Mouse (Mus musculus) small intestine, adult 2 months (tissue): ENCODE measurements around the gene Oat. TPM values are rescaled to one million over a fixed set of nuclear protein-coding genes. Genes with fewer than 3 reads are reported as not detected.

Source experiments
- H3K27ac ChIP-seq: fragments of 200-500 bp; 2 replicates; pipeline ENCODE4 v1.5.1; 2012; ENCODE audit warnings: low read depth, low read length, control low read depth, inconsistent platforms; ENCODE audit not compliant: insufficient read depth
- H3K27me3 ChIP-seq: fragments of 200-500 bp; 2 replicates; pipeline ENCODE4 v1.6.1; 2012; ENCODE audit warnings: mild to moderate bottlenecking, moderate library complexity, low read length, inconsistent platforms; ENCODE audit not compliant: control insufficient read depth, insufficient read depth
- H3K36me3 ChIP-seq: fragments of 200-500 bp; 2 replicates; pipeline ENCODE4 v1.6.1; 2012; ENCODE audit warnings: mild to moderate bottlenecking, low read length, control low read depth, inconsistent platforms; ENCODE audit not compliant: control insufficient read depth, insufficient read depth
- H3K4me1 ChIP-seq: fragments of 200-500 bp; 2 replicates; pipeline ENCODE4 v1.6.1; 2012; ENCODE audit warnings: low read length, inconsistent platforms, mixed read lengths; ENCODE audit not compliant: control insufficient read depth, insufficient read depth, insufficient read length
- H3K4me3 ChIP-seq: fragments of 200-500 bp; 2 replicates; pipeline ENCODE4 v1.5.1; 2012; ENCODE audit warnings: low read depth, mild to moderate bottlenecking, control low read depth, inconsistent platforms, low read length, moderate library complexity
- CTCF ChIP-seq: fragments of 200-500 bp; IDR thresholded peaks from 2 replicates; pipeline ENCODE4 v1.5.1; 2012; ENCODE audit warnings: low read depth, mild to moderate bottlenecking, control low read depth, inconsistent platforms, low read length, moderate library complexity, mixed read lengths; ENCODE audit not compliant: insufficient replicate concordance, insufficient read length; ENCODE audit errors: extremely low read depth
- POLR2A ChIP-seq: fragments of 200-500 bp; IDR thresholded peaks from 2 replicates; pipeline ENCODE4 v1.6.1; 2012; ENCODE audit warnings: low read depth, mild to moderate bottlenecking, control low read depth, inconsistent platforms, low read length, moderate library complexity
- WGBS: fragments of 180-500 bp; shearing (Covaris S2); methylation state at CpG from one replicate; pipeline ENCODE4 v1.1.7; 2018; 5-methylcytosine and 5-hydroxymethylcytosine counted together
- polyA plus RNA-seq: library from polyadenylated mRNA; depleted of rRNA; stranded (reverse); fragments of >200 nt; gene quantifications from 2 replicates; pipeline ENCODE4 v1.2.3, GENCODE M21; 2012

Oat gene
- polyA plus RNA-seq, 1 experiment, result 251 TPM

DNA sequence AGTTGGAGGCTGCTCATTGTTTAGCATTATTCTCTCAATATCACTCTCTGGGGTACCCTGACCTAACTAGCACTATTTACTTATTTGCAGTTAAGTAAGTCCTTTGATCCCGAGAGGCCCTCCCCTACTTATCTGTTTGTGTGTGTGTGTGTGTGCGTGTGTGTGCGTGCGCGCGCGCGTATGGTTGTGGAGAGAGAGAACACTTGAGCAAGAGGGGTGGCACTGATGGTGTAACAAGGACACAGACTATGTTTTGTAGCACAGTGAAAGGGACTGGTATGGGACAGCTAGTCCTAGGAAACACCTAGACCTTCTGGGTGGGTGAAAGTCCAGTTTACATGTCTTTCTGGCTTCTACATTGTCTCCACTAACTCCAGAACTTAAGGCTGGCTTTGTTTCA is 35.3 kb upstream of the Oat start:
- Histone ChIP-seq H3K4me1 (peaks cover 4% of the 10 kb centered on the region; the same call in 1 of the 2 replicates), H3K4me3 (no peak overlapping the region), H3K36me3 (no peaks in the 10 kb centered on the region), H3K27me3 (no peaks in the 10 kb centered on the region), H3K27ac (no peak overlapping the region)
- TF ChIP-seq CTCF (no peak), POLR2A (no peak)
- WGBS, result 44% methylated on average over 8 of the region's 8 CpGs

DNA sequence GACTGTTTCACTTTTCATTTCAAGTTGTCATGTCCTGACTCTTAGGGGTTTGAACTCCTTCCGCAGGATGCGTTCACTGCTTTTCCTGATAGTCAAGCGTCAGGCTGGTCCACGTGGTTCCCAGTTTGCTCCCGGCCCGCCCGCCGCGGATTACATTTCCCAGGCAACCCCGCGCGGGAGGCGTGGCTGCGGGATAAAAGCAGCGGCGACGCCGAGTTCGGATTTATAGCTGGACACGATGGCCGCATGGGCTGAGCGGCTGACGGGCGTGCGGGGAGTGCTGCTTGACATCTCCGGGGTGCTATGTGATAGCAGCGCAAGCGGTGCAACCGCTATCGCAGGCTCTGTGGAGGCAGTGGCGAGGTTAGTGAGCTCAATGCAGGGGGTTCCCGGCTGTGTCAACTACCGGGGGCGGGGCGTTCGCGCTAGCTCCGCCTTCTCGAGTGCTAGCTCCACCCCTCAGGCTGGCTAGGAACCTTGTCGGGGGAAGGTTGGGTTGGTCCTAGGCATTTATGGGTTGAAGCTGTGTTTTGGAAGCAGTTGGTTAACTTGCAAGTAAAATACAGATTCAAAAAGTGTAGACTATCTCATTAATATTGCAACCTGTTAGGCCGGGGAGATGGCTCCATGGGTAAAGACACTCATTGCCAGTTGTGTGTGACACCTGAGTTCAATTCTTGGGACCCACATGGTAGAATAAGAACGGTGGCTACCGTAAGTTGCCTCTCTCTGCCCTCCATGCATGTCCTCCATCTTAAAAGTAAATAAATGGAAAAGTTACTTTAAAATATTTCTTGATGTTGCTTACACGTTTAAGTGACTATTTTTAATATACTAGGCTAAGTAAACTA is 34.5 kb upstream of the Oat start, which contains the start of gene Lhpp:
TSS of gene Lhpp (plus strand) at position 171 of the 851 bp plus-strand sequence.
- Histone ChIP-seq H3K4me3 (peak within 1 kb of the TSS; percentile 70), H3K27me3 (no peaks in the 10 kb centered on the region), H3K27ac (no peak within 1 kb of the TSS), H3K36me3 (no peaks in the 10 kb centered on the region), H3K4me1 (peaks cover 4% of the 10 kb centered on the region; the same call in 1 of the 2 replicates)
- 3% methylated on average over 44 of the region's 44 CpGs for whole genome bisulfite sequencing
- TF ChIP-seq CTCF (no peak), POLR2A (peak; percentile 55; the same call in 1 of the 2 replicates)

DNA sequence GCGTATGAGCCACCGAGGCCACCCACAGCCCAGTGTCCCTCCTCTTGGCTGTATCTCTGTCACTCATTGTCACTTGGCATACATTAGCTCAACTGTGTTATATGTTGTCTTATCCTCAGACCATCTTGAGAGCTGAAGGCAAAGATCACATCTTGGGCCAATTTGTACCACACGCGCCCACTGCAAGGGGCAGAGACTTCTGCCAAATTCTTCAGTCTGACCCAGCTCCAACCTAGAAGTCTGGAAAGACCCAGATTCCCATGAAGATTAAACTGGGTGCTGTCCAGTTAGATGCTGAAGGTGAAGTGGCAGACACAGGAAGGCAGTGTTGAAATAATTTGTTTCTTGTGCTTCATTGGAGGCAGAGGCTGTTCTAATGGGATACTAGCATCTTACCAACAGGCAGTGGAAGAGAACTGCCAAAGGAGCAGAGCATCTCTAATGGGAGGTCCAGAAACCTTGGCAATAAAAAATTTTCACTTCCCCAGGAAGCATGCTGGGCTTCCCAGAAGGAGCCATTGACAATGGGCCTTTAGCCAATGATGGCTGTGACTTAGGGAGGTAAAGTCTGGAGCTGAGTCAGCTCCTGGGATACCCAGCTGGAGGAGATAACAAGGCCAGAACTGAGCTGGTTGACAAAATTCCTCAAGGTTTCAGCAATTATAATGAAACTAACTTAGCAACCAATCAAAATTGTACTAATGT is 32.3 kb upstream of the Oat start:
- H3K36me3 ChIP-seq, result no peaks in the 10 kb centered on the region
- TF ChIP-seq POLR2A (no peak), CTCF (no peak)
- peaks cover 4% of the 10 kb centered on the region; the same call in 1 of the 2 replicates for H3K4me1 ChIP-seq
- H3K27me3 ChIP-seq, result no peaks in the 10 kb centered on the region
- H3K27ac ChIP-seq, result no peak overlapping the region
- no peak overlapping the region for H3K4me3 ChIP-seq
- 87% methylated on average over 4 of the region's 4 CpGs for WGBS

DNA sequence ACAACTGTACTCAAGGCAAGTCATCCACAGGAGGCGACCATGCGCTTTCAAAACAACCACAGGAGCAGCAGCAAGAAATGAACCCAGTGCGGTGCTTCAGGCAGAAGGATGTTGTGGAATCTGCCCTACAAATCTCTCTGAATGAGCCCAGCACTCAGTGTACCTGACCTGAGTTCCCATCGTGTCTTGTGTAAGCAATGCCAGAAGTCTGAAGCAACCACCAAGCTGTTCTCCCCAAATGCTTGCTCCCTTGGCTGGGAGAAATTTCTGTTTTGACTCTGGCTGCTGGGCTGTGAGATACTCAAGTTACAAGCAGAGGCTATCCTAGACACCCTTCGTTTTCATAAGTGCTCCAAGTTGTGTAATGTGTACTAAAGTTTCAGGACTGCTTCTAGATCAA is 29.5 kb upstream of the Oat start:
- Histone ChIP-seq H3K4me1 (no peaks in the 10 kb centered on the region), H3K4me3 (no peak overlapping the region), H3K27ac (no peak overlapping the region), H3K36me3 (no peaks in the 10 kb centered on the region), H3K27me3 (no peaks in the 10 kb centered on the region)
- 72% methylated on average over 5 of the region's 5 CpGs for WGBS
- TF ChIP-seq POLR2A, result no peak
- no peak for TF ChIP-seq CTCF

DNA sequence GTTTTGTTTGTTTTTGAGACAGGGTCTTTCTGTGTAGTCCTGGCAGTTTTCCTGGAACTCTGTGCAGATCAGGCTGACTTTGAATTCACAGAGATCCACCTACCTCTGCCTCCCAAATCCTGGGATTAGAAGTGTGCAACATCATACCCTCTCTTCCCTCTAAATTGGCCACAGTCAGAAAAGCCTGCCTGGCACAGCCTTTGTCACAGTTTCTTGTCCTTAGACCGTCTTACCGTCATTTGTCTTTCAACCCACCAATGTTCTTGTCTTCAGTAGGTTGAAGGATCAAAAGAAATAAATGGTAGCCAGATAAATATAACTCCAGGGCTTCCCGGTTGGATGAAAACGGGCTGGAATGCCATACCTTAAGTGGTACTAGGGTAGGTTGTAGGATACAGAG is 28.5 kb upstream of the Oat start:
- Histone ChIP-seq H3K27me3 (peaks cover 2% of the 10 kb centered on the region), H3K36me3 (no peaks in the 10 kb centered on the region), H3K4me3 (no peak overlapping the region), H3K27ac (no peak overlapping the region), H3K4me1 (0 out of 2 replicates have a peak, but pooled peaks cover 1% of the 10 kb centered on the region)
- WGBS, result 94% methylated on average over 4 of the region's 4 CpGs
- TF ChIP-seq POLR2A, result no peak
- no peak for TF ChIP-seq CTCF

DNA sequence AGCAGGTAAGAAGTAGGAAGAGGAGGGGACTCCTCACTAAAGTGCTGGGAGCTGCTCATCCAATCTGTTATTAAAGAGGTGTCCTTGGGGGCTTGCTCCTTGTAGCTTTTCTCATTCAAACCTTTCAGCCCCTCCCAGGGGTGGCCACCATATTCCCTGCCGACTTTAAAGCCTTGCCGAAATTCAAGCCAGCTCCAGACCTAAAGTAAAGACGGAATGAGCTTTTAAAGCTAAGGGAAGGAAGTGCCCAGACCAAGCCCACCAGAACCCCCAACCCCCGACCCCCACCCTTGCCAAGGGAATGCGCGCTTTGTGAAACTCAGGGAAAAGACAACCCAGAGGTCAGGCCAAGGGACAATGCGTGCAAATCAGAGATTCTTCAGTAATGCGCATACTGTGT is 24.7 kb upstream of the Oat start:
- peaks cover 15% of the 10 kb centered on the region for H3K4me1 ChIP-seq
- peaks cover 12% of the 10 kb centered on the region for H3K27me3 ChIP-seq
- no peak overlapping the region for H3K27ac ChIP-seq
- TF ChIP-seq POLR2A, result no peak
- TF ChIP-seq CTCF, result no peak
- no peak overlapping the region for H3K4me3 ChIP-seq
- 69% methylated on average over 8 of the region's 8 CpGs for WGBS
- H3K36me3 ChIP-seq, result no peaks in the 10 kb centered on the region

DNA sequence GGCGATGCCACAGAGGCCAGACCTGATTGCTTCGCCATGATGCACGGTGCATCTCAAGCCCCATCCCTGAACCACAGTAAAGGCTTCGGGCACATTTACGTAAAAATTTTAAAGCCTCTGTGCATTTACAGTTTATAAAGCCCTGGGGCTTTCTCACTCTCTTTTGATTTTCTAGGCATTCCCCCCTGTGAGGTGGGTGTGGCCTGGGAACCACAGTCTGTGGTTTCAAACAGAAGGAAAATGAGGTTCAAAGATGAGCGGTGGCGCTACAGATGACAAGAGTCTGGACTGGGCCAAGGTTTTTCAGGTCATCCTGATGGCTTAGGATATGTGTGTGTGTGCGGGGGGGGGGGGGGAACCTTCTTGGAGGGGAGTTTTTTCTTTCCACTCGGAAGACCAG is 23.8 kb upstream of the Oat start:
- 49% methylated on average over 9 of the region's 9 CpGs for WGBS
- H3K4me1 ChIP-seq, result peaks cover 15% of the 10 kb centered on the region
- H3K36me3 ChIP-seq, result no peaks in the 10 kb centered on the region
- no peak for TF ChIP-seq CTCF
- no peak for TF ChIP-seq POLR2A
- peak overlapping the region; percentile 11; the same call in 1 of the 2 replicates for H3K4me3 ChIP-seq
- peaks cover 12% of the 10 kb centered on the region for H3K27me3 ChIP-seq
- no peak overlapping the region for H3K27ac ChIP-seq
